Mouse (Mus musculus) megakaryocyte, adult 5-6 weeks (primary cell): ENCODE measurements around the gene Boc. TPM values are rescaled to one million over a fixed set of nuclear protein-coding genes. Genes with fewer than 3 reads are reported as not detected.

Experiments
- ATAC-seq: 2 replicates; pipeline ENCODE4 v1.8.0; 2016; ENCODE audit warnings: mild to moderate bottlenecking, inconsistent platforms; ENCODE audit not compliant: poor library complexity, severe bottlenecking
- total RNA-seq, 2 experiments: library from RNA; stranded (forward) in 1 of 2; stranded (reverse) in 1 of 2; fragments of 153-499, 151-499 nt in 1 of 2; fragments of 221-1000, 200-1000 nt in 1 of 2; gene quantifications; 2 replicates each; pipeline versions ENCODE4 v1.2.3 to v1.2.4; 2015 to 2017

Gene Boc
- total RNA-seq, 2 experiments from 2014 or later = 0.07 TPM; not detected in 1

DNA sequence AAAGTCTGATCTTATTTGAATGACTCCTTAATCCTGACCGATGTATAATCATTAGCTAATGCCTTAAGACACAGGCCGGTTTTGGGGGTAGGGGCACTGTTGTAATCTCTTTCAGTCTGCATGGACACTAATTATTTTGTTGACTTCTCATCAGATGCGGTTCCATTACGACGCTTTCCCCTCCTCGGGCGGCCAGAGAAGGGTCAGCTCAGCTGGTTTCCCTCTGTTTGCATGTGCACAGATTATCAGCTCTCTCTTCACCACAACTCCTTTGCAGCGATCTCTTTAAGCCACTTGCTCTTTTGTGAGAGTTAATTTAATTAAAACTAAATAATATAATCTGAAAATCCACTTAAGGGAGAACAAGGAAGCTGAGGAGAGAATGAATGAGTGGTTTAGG, 29.0 kb downstream of the Boc start:
- ATAC-seq = no peak

DNA sequence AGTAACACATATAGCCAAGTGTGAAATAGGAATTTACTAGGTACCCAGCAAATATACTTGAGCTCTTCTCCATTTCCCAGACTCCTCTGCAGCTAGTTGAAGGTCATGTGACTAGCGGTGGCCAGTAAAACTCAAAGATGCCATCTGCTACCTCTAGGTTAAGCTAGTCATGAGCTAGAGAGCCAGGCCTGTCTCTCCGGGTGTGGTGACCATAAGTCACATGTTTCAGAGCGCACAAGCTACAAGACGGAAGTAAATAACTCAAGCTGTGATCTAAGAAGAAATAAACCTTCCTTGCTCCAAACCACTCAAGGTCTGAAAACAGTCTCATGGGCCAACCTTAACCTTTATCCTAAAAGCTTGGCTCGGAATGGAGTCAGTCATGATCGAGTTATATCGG, 29.7 kb downstream of the Boc start:
- ATAC-seq = no peak

DNA sequence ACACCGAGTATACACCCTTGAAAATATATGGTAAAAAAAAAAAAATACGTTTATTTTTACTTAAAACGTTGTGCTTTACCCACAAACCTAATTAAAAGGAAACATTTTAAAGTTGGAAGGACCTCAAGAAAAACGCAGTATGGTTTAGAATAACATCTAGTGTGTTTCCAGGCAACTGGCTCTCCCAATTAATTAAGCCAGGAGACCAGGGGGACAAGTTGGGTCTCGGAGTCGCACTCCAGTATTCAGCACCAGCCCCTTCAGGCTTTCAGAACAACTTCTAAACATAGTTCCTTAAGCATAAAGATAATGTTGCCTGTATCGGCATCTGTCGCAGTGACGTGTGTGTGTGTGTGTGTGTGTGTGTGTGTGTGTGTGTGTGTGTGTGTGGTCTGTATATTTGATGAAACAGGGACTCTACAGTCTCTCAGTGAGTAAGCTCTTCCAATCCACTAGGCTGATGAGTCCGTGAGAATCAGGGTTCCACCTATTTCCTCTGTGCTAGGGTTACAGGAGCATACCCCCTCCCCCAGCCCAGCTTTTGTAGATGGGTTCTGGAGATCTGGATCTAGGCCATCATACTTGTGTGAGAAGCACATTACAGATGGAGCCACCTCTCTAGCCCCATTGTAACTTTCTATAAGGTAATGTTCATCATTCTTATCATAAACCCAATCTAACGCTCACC, 31.3 kb downstream of the Boc start:
- ATAC-seq = no peak

DNA sequence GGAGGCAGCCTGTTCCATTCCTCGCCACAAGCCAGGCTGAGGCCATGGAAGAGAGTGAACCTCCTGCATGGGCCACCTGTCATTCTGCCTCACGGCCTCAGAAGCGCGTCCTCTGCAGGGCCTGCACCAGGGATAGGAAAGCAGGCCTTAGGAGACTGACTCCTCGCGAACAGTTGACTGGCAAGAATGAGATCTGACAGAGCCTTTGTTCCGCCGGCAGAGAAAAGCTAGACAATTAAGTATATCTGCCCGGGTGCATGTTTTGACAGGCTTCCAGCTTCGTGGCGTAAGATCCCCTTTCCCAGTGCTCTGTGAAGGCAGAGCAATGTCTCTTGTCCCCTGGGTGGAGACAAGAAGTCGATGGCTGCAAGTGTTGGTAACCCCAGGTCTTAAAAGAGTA, 32.0 kb downstream of the Boc start:
- ATAC-seq = no peak

DNA sequence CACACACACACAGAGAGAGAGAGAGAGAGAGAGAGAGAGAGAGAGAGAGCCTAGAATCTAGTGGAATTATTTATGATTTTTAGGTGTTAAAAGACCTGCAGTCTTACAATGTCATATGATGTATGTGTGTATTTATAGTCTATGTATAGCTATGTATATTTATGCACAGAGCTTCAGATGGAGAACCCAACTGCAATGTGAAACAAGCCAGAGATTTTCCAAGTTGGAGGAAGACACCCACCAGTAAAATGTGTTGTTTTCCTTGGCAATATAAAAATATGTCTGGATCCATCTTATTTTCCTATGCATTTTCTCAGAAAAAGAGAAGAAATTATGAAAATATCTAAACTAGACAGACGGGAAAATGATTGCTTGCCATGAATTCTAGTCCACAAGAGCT, 32.7 kb downstream of the Boc start:
- no peak for ATAC-seq

DNA sequence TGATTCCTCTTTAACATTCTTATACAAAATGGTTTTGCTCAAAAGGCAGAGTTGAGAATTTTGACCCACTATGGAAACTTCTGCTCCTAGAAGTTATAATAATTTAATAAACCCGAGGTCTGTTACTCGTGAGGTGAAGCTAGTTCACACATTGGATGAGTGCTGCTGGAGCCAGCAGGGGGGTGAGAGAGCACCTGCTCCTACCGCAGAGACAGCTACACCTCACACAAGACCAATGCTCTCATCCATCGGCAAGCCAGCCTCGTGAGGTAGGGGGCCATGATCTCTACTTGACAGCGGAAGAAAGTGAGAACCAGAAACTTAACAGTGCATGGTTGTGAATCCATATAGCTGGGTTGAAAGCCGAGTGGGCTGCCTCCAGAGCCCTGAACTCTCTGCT, 35.1 kb downstream of the Boc start:
- ATAC-seq = no peak

DNA sequence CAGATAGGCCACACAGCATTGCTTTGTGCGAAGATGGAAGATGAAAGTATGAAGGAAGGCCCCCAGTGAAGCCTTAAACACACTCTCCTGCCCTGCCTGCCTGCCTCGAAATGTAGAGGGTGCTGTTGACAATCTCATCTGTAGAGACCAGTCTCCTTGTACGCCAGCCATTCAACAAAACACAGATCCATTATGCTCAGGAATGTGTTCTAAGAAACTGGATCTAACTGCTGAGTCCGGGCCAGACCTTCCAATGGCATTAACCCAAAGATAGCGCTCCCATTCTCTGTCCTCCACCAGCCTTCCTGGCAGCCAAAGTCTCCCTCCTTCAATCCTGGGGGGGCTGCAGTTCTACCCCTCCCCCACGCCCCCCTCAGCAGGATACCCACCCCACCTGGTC, 42.2 kb downstream of the Boc start:
- ATAC-seq = no peak

DNA sequence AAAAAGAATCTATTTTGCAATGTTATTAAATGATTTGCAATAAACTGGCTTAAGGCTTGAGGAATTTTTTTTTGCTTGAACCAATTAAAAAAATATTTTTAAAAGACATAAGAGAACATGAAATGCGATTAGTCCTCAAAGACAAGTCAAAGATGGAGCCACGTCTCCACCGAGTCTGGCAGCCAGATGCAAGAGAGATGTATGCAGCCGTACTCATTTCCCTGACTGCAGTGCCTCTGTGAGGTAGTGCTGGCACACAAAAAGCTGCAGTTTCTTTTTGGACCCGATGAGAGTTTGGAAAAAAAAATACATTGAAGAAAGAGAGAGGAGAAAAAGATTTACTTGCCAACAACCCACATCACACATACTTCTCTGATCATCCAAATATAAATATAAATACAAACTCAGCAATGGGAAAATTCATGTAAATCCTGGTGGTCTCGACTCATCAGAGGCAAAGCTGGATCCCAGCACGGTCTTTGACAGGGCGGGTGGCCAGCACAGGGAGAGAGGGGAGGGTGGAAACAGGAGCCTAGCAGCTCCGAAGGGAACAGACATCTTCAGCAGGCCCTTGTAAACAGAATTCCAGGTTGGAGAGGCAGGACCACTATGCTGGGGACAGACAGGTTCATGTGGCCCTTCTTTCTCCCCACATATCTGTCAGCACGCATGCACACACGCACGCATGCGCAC, 48.0 kb downstream of the Boc start:
- no peak for ATAC-seq

DNA sequence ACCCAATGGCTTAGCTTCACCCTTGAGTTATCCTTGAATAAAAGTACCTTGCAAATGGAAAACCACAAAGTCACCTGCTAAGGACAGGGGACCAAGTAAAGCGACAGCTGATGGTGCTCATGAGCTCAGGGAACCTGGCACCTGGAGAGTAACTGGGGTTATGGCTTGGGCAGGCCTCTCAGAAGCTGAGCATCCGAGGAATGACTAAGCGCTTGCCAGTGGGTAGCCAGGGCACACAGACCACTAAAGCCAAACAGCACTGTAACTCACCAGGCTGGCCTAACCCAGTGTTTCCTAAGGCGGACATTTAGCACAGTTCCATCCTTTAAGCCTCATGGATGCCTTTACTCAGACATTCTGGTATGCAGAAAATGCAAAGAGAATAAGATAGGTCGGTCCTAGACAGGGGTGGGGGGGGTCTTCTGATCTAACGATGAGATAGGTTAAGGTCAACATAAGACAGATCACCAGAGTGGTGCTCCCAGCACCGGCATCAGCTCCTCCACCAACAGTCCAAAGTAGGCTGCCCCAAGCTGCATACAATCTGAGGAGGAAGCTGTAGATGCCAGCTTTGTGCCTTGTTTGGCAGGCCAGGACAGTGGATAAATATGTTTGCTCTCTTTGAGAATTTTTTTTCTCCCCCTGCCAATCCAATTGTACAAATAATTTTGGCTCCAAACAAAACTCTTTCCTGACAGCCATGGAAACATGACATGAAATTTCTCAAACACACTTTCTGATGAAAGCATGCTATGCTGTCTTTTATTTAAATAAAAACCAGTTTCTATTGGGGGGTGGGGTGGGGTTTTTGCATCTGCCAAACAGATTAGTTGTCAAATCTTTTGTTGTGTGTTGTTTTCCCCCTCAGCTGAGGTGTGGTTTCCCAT, 49.0 kb downstream of the Boc start:
- ATAC-seq = no peak

DNA sequence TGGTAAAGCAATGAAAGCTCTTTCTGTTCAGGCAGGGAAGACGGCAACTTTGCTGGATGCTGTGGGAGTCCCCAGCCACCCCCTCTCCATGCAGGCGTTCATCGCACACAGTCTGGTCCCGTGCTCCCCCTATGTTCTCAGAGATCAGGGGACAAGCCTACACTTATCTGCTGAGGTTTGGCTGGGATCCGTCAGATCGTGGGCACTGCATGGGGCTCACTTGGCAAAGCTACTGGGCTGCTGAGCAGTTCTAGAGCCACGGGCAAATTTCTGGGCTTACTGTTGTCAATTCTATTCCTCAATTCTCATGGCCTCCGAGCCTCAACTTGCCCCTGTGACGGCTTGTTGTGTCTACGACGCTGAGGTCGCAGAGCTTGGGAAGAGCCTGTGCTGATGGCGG, 49.9 kb downstream of the Boc start:
- no peak for ATAC-seq

DNA sequence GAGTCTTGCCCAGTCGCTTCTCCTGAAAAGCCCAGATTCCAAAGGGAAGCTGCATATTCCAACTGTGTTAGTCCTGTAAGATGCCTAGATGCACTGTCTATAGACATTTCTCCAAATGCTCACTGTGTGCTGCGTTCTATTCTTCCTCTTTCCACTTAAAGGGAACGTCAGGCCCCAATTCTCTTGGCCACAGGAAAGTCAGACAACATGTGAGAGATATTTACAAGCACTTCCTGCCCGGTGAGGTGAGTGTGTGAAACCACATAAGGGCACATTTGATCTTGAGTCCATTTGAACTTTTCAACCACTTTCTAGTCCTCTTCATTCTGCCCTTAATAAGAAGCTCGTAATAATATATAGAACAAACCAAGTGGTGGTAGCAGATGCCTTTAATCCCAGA, 50.7 kb downstream of the Boc start:
- ATAC-seq = no peak

DNA sequence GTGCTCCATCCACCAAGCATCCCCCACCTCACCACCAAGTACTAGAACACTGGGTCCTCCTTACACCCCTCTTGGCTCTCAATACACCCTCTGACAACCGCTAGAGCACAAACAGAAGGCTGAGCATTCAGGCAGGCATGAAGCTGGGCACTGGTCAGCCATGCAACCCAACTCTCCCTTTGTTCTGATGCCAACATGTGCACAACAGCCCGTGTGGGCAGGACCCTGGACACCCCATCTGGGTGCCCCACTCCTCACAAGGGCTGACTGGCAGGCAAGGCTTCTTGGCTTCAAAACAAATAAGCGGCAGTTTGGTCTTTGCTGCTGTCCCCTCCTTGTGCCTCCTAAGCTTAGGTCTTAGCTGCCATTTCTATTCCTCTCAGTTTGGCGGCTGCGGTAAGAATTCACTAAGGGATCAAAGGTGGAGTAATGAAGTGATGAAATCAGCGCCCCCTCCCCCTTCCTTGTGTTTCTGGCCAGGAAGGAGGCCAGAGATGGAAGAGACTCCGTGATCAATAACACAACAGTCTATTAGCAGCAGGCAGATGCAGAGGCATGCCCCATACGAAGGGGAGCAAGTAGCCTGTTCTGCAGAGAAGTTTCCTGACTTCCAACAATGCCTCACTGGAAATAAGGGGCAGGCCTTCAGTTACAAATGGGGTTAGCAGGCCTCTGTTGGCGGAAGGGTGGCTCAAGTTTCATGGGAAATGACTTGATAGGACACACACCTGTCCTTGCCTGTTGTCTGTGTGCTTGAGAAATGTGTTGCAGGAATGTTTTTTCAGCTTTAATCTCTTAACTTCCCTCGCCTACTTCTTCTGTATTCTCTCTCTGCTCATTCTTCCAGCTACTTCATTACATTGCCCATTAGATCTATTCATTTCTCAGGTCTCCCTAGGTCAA, 51.4 kb downstream of the Boc start:
- no peak for ATAC-seq

DNA sequence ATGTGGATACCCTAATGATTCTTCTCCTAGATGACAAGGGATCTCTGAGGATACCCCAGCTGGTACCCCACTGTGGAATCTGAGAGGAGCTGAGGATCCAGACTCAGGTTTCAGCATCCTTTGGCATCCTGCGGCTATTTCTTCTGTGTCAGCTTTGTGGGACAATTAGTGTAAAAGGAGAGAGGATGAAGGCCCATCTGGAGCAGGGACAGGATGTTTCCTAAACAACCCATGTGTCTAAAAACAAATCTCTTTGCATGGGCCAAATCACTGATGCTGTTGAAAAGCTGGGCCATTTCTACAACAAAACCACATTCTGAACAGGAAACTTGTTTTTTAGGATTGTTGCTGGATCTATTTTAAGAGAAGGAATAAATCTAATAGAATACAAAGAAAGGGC, 53.5 kb downstream of the Boc start:
- ATAC-seq = no peak

DNA sequence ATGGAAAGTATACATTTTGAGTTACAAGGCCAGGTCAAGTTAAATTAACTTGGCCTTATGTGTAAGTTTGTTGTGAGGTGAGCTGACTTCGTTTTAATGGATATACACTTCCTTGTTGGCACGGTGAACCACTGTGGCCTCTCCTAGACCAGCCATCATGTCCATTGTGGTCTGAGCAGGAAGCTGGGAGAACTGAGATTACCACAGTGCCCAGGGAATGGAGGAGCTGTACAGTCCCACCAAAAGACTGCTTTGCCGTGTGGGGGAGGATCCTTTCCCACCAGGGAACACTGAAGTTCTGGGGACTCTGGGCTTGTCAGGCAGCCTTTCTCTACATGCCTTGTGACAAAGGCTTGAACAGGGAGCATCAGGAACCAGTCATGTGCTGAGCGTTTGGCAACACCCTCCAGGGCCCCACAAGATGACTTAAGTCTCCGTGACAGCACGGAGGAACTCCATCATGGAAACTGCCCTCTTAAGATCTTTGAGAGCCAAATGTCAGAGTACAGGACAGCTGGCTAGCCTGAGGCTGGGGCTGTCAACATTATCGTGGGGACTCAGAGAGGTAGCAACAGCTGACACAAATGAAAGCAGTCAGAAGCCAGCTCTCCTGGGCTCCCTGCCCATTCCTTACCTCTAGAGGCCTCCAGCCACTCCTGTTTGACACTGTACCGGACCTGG, 55.7 kb downstream of the Boc start:
- no peak for ATAC-seq

DNA sequence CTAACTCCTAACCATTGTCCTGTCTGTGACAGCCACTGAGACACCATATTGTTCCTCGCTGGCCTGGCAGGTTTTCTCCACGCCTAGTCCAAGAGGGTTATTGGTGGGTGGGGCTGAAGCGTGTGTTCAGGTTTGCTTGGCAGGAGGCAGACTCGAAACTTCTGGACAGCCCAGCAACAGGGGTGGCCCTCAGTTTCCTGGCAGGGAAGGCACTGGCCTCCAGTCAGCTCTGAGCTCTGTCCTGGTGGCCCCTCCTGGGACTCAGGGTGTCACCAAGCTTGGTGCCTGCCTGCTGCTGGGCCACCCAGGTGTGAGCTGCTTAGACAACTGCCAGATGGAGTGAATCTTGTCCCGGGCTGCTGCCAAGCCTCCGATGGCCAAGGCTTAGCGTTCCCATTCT, 56.4 kb downstream of the Boc start:
- no peak for ATAC-seq

DNA sequence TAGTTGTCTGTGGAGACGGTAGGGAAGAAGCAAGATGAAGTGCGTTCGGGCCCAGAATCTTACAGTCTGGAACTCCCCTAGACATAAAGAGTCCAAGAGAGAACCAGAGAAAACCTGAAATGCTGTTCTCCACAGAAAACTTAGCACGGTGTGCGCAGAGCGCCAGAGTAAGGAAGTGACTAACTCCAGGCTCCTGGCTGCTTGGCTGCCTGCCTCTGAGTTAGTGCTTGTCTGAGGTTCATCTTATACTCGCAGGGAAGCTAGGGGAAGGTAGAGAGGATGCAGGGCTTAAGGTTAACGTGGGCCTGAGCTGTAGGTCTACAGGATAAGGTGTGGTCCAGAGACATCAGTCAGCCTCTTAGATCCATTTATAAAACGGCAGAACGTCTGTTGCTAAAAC, 56.9 kb downstream of the Boc start:
- ATAC-seq = no peak

DNA sequence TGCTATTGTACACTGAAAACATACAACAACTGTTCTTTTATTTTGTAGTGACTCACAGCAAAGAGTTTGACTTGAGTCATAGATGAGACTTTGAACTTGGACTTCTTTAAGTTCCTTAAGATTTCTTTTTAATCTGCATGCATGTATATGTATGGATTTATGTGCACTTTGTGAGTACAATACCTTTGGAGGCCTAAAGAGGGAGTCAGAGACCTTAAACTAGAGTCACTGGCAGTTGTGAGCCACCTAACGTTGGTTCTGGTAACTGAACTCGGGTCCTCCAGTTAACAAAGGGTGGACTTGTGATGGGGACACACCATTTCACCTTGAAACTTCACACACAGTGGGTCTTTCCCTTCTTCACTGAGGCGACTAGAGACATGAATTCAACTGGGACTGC, 60.2 kb downstream of the Boc start:
- no peak for ATAC-seq

DNA sequence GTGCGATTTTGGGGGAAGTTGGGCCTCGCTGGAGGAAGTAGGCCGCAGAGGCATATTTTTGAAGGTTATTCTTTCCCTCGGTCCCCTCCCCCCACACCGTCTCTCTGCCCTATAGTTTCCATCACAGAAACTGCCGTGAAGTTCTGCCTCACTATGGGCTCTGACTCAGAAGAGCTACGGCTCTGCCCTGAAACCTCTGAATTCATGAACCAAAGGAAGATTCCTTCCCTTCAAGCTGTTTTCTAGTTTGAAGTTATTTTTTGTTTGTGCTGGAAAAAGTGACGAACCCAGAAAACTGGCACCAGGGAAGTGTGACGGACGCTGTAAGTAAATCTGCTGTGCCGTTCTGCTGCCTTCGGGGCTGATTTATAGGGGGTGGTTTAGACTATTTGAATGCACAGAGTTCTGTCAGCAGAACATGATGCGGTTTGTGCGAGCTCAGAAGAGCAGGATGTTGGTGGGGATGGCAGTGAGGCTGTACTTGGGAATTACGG, 61.7 kb downstream of the Boc start:
- 0 out of 2 replicates have a peak, but pooled peaks have one; percentile 15 for ATAC-seq

DNA sequence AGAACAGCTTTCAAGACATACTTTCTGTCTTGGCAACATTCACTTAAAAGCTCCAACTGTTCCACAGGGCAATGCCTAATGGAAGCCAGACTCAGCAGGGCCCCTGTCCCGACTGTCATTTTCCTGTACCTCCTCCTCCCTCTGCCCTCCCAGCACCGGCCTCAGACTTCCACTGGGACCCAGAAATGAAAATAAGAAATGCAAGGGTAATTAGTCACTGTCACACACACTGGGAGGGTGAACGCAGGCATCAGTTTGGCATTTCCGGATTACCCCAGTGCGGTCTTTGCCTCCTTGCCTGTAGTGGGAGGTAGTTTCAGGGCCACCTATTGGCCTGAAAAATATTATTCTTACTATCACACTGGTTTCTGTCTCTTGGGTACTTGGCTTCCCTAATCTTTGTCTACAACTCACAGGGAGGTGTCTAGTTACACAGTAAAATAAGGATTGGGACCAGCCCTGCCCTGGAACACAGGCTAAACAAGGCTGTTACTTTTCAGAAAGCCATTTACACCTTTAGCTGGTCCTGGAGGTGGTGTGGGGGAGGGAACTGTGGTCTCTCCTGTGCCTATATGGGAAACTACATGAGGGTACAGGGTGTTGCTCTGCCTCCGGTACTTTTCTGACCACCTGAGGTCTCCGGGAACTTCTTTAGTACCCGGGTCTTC, 64.1 kb downstream of the Boc start:
- ATAC-seq = peak; percentile 27; the same call in 1 of the 2 replicates
